In genomic region chr4:134745900-134746661, GRCm38 (mm10) we compare ENCODE assay signal across 8 mouse cellular contexts. TPM values are rescaled to one million over a fixed set of nuclear protein-coding genes. Genes with fewer than 3 reads are reported as not detected.
DNase-seq lines count a peak whose midpoint lies in the region; ATAC-seq and TF ChIP-seq lines count a peak whose summit lies in the region.
"Had no signal": no experiment of that assay in that cellular context is flagged by ENCODE, and none has a peak within 500 bp of the region (broad histone marks: within the 10 kb centered on the region; RNA-seq: fewer than 3 reads in every experiment).

No protein-coding gene starts in this region.

- H3K4me2 ChIP-seq in lung, embryonic 14.5 days, result no peak overlapping the region
- H3K4me2 ChIP-seq: hindbrain, embryonic 15.5 days had no signal

- no peaks in the 10 kb centered on the region for H3K27me3 ChIP-seq in lung, embryonic 14.5 days (ENCODE audit: insufficient read depth, low read length)
- H3K27me3 ChIP-seq in midbrain, embryonic 10.5 days (ENCODE audit: low read depth, poor library complexity, severe bottlenecking), result no peaks in the 10 kb centered on the region
- H3K27me3 ChIP-seq: hindbrain, embryonic 15.5 days had no signal

- no peak overlapping the region for H3K4me3 ChIP-seq in lung, embryonic 14.5 days (ENCODE audit: low read depth, low read length)
- H3K4me3 ChIP-seq in layer of hippocampus, adult 2 months, result no peak overlapping the region
- H3K4me3 ChIP-seq in olfactory bulb, adult 2 months (ENCODE audit: insufficient read depth, low read depth, low read length), result no peak overlapping the region
- H3K4me3 ChIP-seq in midbrain, embryonic 10.5 days, result no peak overlapping the region
- H3K4me3 ChIP-seq: hindbrain, embryonic 15.5 days had no signal

- H3K36me3 ChIP-seq in lung, embryonic 14.5 days (ENCODE audit: insufficient read depth), result peaks cover 53% of the 10 kb centered on the region
- peaks cover 9% of the 10 kb centered on the region; the same call in 1 of the 2 replicates for H3K36me3 ChIP-seq in midbrain, embryonic 10.5 days
- H3K36me3 ChIP-seq: hindbrain, embryonic 15.5 days had no signal

- no peak for TF ChIP-seq POLR2A in brain, embryonic 14.5 days (IDR thresholded peaks at IDR 0.05; ENCODE audit: borderline replicate concordance, extremely low read depth, insufficient read depth, insufficient read length, poor library complexity, severe bottlenecking)
- no peak for TF ChIP-seq POLR2A in olfactory bulb, adult 2 months (IDR thresholded peaks at IDR 0.05; ENCODE audit: insufficient read depth, low read depth, low read length)

- no peaks in the 10 kb centered on the region for H3K4me1 ChIP-seq in lung, embryonic 14.5 days (ENCODE audit: insufficient read depth)
- H3K4me1 ChIP-seq in olfactory bulb, adult 2 months (ENCODE audit: control insufficient read depth, insufficient read depth, low read length), result peaks cover 23% of the 10 kb centered on the region; the same call in 1 of the 2 replicates
- peaks cover 29% of the 10 kb centered on the region for H3K4me1 ChIP-seq in midbrain, embryonic 10.5 days

- H3K9ac ChIP-seq in lung, embryonic 14.5 days, result no peak overlapping the region
- H3K9ac ChIP-seq: hindbrain, embryonic 15.5 days had no signal

- peak; percentile 38 for TF ChIP-seq CTCF in lung, embryonic 14.5 days (IDR thresholded peaks at IDR 0.05; ENCODE audit: low read depth)
- TF ChIP-seq CTCF in brain, embryonic 14.5 days (IDR thresholded peaks at IDR 0.05; ENCODE audit: borderline replicate concordance, extremely low read depth, insufficient read depth, insufficient read length), result peak; percentile 36; the same call in 1 of the 2 replicates
- TF ChIP-seq CTCF in layer of hippocampus, adult 2 months (conservative IDR thresholded peaks at IDR 0.05), result peak; percentile 61
- 0 out of 2 replicates have a peak, but pooled peaks have one; percentile 7 for TF ChIP-seq CTCF in olfactory bulb, adult 2 months (IDR thresholded peaks at IDR 0.05; ENCODE audit: insufficient read depth, low read depth, low read length)

- H3K9me3 ChIP-seq in lung, embryonic 14.5 days (ENCODE audit: low read depth, low read length), result no peaks in the 10 kb centered on the region
- H3K9me3 ChIP-seq in midbrain, embryonic 10.5 days (replicated peaks), result no peaks in the 10 kb centered on the region
- H3K9me3 ChIP-seq: hindbrain, embryonic 15.5 days had no signal

- no peak for DNase-seq in lung, embryonic 14.5 days
- no peak for DNase-seq in lung, postnatal 25 days (ENCODE audit: low spot score)
- peak; percentile 35 for DNase-seq in brain, embryonic 14.5 days (ENCODE audit: low read depth)
- peak; percentile 75 to 80 for DNase-seq in layer of hippocampus, adult 2 months (ENCODE audit: low spot score in 2 of 2)
- DNase-seq in midbrain, embryonic 10.5 days (ENCODE audit: low spot score), result no peak
- no peak for DNase-seq in gastrocnemius, postnatal 4 days (ENCODE audit: low spot score in 2 of 2)

- 81% methylated on average over 16 of the region's 16 CpGs for WGBS in lung, embryonic 14.5 days
- WGBS in olfactory bulb, adult 2 months, result 66% methylated on average over 16 of the region's 16 CpGs
- WGBS in midbrain, embryonic 10.5 days, result 88% methylated on average over 16 of the region's 16 CpGs

- no peak overlapping the region for H3K27ac ChIP-seq in lung, embryonic 14.5 days (ENCODE audit: low read depth)
- H3K27ac ChIP-seq in layer of hippocampus, adult 2 months, result peak overlapping the region; percentile 77
- H3K27ac ChIP-seq in olfactory bulb, adult 2 months (ENCODE audit: insufficient read depth, low read depth, low read length), result no peak overlapping the region
- no peak overlapping the region for H3K27ac ChIP-seq in midbrain, embryonic 10.5 days (replicated peaks)
- H3K27ac ChIP-seq: hindbrain, embryonic 15.5 days had no signal

- no peak for ATAC-seq in lung, embryonic 14.5 days (ENCODE audit: insufficient read depth)

RNA-seq across cellular contexts. Expression of gene Ldlrap1, which starts 21.7 kb away (rescaled TPM):
- 21.2 and 22.2 TPM in 2 replicates for polyA plus RNA-seq in lung, embryonic 14.5 days (2014; fragmentation: Nextera tagmentation; extraction: Ambion mirVana)
- 1.7 and 2.7 TPM in 2 replicates for polyA plus RNA-seq in brain, embryonic 14.5 days (2012; rRNA removed)
- 1 to 10 TPM; 2.0 to 3.0 TPM for total RNA-seq in layer of hippocampus, adult 2 months (2021)
- not detected in 2 replicates for polyA plus RNA-seq in olfactory bulb, adult 2 months (2012; ENCODE audit: insufficient read depth, insufficient read length, low replicate concordance, missing spikeins)
- 8.6 and 9.3 TPM in 2 replicates for polyA plus RNA-seq in midbrain, embryonic 10.5 days (2016; fragmentation: Nextera tagmentation; extraction: Ambion mirVana)
- 10 to 100 TPM; 18.0 to 20.0 TPM for total RNA-seq in gastrocnemius, postnatal 4 days (2021)

RNA-seq across cellular contexts. Expression of gene Man1c1, which starts 42.0 kb away (rescaled TPM):
- 3.3 and 4.3 TPM in 2 replicates for polyA plus RNA-seq in lung, embryonic 14.5 days (2014; fragmentation: Nextera tagmentation; extraction: Ambion mirVana)
- 5.0 and 10.7 TPM in 2 replicates for polyA plus RNA-seq in brain, embryonic 14.5 days (2012; rRNA removed)
- 10 to 100 TPM; 22.1 to 25.1 TPM for total RNA-seq in layer of hippocampus, adult 2 months (2021)
- polyA plus RNA-seq in olfactory bulb, adult 2 months (2012; ENCODE audit: insufficient read depth, insufficient read length, low replicate concordance, missing spikeins), result not detected in 2 replicates
- polyA plus RNA-seq in midbrain, embryonic 10.5 days (2016; fragmentation: Nextera tagmentation; extraction: Ambion mirVana), result 2.8 and 3.1 TPM in 2 replicates
- 10 to 100 TPM; 16.7 to 17.9 TPM for total RNA-seq in gastrocnemius, postnatal 4 days (2021)

Comparison
In these comparisons a context has a peak if more than half of its experiments do, and no peak if none do; other contexts are left out.
1. DNase-seq: peak in brain, embryonic 14.5 days (single experiment) and layer of hippocampus, adult 2 months (2 of 2); none in lung, embryonic 14.5 days (single experiment), lung, postnatal 25 days (single experiment), midbrain, embryonic 10.5 days (single experiment) and gastrocnemius, postnatal 4 days (0 of 2).
2. CTCF ChIP-seq: peak in every context shown above with its lines; median percentile 61 in layer of hippocampus, adult 2 months; 38 in lung, embryonic 14.5 days; 36 in brain, embryonic 14.5 days; 7 in olfactory bulb, adult 2 months.